Mouse (Mus musculus) retina, adult 2 months (tissue): ENCODE data around the gene Tmem160.
A peak's percentile ranks its signal among the peaks of the same experiment; 100 is the strongest.

Experiments used
- DNase-seq: peaks from one replicate; pipeline ENCODE4 v3.0.0-alpha.2; 2012; ENCODE audit warnings: low read depth, low spot score

Tmem160 gene

DNA sequence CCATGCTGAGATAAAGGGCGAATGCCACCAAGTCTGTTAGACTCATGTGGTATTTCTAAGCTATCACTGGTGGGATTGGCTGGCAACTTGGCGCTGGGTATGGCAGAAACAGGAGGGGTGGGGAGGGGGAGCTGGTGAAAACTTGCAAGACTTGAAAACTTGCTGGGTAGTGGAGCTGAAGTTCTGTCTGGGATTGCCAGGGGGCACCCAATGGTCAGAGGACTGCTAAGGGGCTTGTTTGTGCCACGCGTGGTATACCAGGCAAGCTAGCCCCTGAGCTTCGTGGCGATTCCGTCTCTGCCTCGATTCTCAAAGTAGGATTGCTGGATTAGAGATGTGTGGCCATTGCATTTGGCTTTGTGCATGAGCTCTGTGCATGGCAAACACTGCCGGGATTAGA is 37.4 kb downstream of the Tmem160 start:
- no peak for DNase-seq

DNA sequence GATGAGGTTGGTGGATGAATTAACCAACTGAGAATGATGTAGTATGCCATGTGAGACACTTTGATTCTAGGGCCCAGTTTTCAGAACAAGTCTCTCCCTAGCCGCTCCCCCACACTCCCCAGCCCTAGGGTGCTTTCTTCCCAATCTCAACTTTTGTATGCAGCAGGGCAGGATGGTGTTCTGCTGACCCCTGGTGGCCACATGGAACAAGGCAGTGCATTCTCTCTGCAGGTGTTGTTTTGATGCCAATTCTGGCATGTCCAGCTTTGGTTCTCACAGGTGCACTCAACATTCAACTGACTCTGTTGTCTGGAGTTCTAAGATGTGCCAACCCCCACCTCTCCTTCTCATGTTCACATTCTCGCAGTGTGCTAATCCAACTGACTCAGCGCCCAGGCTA is 39.2 kb downstream of the Tmem160 start:
- DNase-seq = peak; percentile 37

DNA sequence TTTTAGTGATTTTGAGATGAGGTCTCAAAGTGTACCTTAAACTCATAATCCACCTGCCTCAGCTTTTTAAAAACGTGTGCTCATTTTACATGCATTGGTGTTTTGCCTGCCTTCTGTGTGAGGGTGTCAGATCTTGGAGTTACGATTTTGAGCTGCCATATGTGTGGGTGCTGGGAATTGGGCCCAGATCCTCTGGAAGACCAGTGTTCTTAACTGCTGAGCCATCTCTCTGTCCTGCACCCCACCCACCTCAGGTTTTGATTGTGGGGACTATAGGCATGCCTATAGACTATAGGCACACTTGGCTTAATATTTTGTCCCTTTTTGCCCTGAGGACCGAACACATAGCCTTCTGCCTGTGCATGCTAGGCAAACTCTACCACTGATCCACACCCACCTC is 39.6 kb downstream of the Tmem160 start:
- no peak for DNase-seq

DNA sequence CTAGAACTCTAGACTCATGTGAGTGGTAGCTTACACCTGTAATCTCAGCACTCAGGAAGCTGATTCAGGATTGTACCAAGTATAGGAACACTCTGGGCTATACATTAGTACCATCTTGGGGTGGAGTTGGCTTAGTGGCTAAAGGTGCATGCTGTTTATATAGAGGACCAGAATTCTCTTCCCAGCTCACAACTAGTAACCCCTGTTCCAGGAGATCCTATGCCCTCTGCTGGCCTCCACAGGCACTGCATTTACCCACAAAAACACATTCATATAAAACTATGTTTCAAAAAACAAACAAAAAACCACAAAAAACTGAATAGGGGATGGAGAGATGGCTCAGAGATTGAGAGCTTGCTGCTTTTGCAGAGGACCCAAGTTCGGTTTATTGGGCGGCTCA is 40.8 kb downstream of the Tmem160 start:
- DNase-seq = no peak

DNA sequence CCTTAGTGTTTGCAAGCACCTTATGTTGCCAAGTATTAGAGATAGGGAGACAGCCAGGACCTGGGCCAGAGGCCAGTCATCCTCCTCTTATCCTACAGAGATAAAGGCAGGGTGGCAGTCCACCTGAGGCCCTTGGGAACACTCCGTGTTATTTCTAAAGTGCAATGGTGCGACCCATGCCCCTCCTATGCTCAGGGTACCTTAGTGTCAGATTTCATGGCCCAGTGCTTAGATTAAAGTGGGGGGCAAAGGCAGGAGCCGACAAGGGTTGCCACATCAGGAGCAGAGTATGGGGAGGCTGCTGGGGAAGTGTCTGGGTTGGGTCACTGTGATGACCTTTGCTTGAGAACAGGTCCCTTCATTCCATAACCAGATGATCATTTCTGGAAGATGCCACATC is 43.7 kb downstream of the Tmem160 start:
- no peak for DNase-seq

DNA sequence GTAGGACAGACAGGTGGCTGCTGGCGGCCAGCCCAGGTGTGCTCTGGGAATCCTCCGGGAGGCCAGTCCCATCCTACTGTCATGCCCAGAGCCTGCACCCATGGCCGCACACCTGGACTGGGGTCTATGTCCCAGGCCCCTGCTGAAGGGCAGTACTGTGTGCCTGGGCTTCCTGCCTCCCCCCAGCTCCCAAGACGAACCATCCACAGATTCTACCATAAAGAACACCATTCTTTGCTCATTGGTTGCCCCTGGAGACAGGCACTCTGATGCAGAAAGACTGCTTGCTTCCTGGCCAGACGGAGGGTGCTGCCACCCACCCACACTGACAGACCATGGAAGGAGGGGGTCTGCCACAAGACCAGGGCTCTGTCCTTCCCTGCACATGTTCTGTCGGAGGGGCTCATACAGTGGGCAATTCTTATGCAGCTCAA is 47.1 kb downstream of the Tmem160 start:
- DNase-seq = no peak

DNA sequence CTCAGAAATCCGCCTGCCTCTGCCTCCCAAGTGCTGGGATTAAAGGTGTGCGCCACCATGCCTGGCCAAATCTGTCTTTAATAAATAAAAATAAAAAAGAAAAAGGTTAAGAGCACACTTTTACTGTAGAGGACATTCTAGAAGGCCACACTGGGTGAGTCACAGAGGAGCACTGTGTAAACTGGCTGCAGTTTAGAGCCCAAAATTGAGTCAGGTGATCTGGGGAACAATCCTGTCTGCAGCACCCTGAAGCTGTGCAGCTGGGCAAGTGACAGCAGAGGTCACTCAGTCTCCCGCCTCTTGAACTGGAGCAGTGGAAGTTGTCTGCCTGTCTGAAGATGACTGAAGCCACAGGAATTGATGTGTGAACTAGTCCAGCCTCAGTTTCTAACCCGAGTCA is 49.0 kb downstream of the Tmem160 start:
- no peak for DNase-seq

DNA sequence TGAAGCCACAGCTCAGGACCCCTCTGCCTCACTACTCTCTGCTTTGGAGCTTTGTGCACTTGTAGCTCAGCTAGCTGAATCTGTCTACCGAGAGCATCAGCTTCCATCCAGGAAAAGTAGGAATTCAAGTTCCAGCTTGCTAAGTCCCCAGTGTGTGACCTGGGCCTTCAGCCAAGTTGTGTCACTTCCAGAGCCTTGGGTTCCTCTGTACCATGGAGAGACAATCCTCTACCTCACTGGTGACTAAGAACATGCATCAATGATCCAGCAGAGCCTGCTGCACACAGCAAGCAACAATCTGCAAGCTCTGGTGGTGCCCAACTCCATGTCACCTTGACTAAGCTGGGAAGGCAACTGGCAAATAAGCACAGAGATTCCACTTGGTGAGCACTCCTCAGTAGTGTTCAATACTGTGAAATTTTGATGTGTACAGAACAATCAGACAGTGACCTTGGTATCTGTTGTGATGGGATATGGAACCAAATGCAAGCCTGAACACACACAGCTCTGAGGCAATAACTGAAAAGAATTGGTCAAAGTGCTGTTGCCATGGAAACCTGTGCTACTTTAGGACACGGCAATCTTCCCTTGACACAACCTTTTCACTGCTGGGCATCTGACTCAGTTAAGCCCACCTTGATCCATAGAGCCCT is 52.1 kb downstream of the Tmem160 start:
- DNase-seq = no peak
